Mouse (Mus musculus) heart, postnatal 0 days (tissue): Measurements from ENCODE around the gene Olfr963. TPM values are rescaled to one million over a fixed set of nuclear protein-coding genes. Genes with fewer than 3 reads are reported as not detected.
"Not testable (repeated sequence)": the region's sequence is repeated elsewhere in the genome, so short reads cannot be mapped to it uniquely, and the experiment has no call there.

Experiments
- ATAC-seq: fragments of 200-750 bp; cut with Nextera tagmentation; 2 replicates; pipeline ENCODE4 v1.8.0; 2017; ENCODE audit warnings: low read depth, moderate number of reproducible peaks, moderate library complexity; ENCODE audit not compliant: insufficient read depth
- DNase-seq: peaks from one replicate; pipeline ENCODE4 v3.0.0-alpha.2; 2016; ENCODE audit warnings: low spot score
- H3K27ac ChIP-seq: fragments of 300-500 bp; sonication (generic); 2 replicates; pipeline ENCODE4 v1.5.1; 2014; ENCODE audit warnings: low read depth, mild to moderate bottlenecking
- H3K27me3 ChIP-seq: fragments of 300-500 bp; sonication (generic); 2 replicates; pipeline ENCODE4 v1.6.1; 2014; ENCODE audit warnings: low read length, mixed read lengths; ENCODE audit not compliant: control insufficient read depth, insufficient read depth
- H3K36me3 ChIP-seq: fragments of 300-500 bp; sonication (generic); replicated peaks from 2 replicates; pipeline ENCODE4 v1.6.1; 2014; ENCODE audit warnings: low read length, mixed read lengths; ENCODE audit not compliant: control insufficient read depth, insufficient read depth
- H3K4me1 ChIP-seq: fragments of 300-500 bp; sonication (generic); 2 replicates; pipeline ENCODE4 v1.6.1; 2014; ENCODE audit warnings: antibody characterized with exemption; ENCODE audit not compliant: control insufficient read depth, insufficient read depth
- H3K4me2 ChIP-seq: fragments of 300-500 bp; sonication (generic); 2 replicates; pipeline ENCODE4 v1.6.1; 2014; ENCODE audit warnings: low read depth, mild to moderate bottlenecking, low read length, moderate library complexity
- H3K4me3 ChIP-seq: fragments of 300-500 bp; sonication (generic); 2 replicates; pipeline ENCODE4 v1.5.1; 2014; ENCODE audit warnings: low read depth, low read length
- H3K9ac ChIP-seq: fragments of 300-500 bp; sonication (generic); replicated peaks from 2 replicates; pipeline ENCODE4 v1.6.1; 2014; ENCODE audit warnings: low read depth, low read length, mixed read lengths
- H3K9me3 ChIP-seq: fragments of 300-500 bp; sonication (generic); replicated peaks from 2 replicates; pipeline ENCODE4 v1.6.1; 2016; ENCODE audit warnings: low read length; ENCODE audit not compliant: control insufficient read depth
- CTCF ChIP-seq: IDR thresholded peaks from 2 replicates; pipeline ENCODE4 v1.5.1; 2016; ENCODE audit warnings: antibody characterized with exemption, control low read depth, low read depth
- EP300 ChIP-seq: IDR thresholded peaks from 2 replicates; pipeline ENCODE4 v1.6.1; 2016; ENCODE audit warnings: antibody characterized with exemption, low read depth
- WGBS: fragments of 180-500 bp; shearing (Covaris S2); extraction: QIAGEN DNeasy Blood & Tissue Kit; methylation state at CpG from one replicate; pipeline ENCODE4 v1.1.7; 2014; 5-methylcytosine and 5-hydroxymethylcytosine counted together
- polyA plus RNA-seq: library from polyadenylated mRNA; unstranded; fragments of >200 nt; fragmentation: Nextera tagmentation; extraction: Ambion mirVana; gene quantifications from 2 replicates; pipeline ENCODE4 v1.2.1, GENCODE M21; 2015
- total RNA-seq: library from RNA; depleted of rRNA; stranded (reverse); fragments of >200 nt; gene quantifications from 2 replicates; pipeline ENCODE4 v1.2.3, GENCODE M21; 2014; ENCODE audit warnings: low replicate concordance; rRNA removed

The Olfr963 gene
- total and polyA plus RNA-seq, 2 experiments from 2014 or later: not detected

DNA sequence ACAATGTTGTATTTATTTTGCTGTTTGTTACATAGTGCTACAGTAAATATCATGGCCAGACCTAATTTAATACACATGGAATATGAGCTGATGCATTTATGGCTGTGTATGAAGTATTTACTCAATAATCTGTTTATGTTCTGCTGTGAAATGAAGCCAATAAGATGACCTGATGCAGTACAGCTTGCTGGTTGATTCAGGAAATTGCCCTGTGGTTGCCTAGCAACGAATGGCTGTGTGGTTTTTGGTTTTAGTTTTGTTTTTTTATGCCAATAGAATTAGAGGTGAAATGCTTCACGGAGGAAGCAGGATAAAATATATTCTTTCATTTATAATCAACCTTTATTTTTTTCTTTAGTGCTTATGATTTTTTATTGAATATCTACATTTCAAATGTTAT, 12.3 kb downstream of the Olfr963 start:
- no peaks in the 10 kb centered on the region for H3K4me1 ChIP-seq

DNA sequence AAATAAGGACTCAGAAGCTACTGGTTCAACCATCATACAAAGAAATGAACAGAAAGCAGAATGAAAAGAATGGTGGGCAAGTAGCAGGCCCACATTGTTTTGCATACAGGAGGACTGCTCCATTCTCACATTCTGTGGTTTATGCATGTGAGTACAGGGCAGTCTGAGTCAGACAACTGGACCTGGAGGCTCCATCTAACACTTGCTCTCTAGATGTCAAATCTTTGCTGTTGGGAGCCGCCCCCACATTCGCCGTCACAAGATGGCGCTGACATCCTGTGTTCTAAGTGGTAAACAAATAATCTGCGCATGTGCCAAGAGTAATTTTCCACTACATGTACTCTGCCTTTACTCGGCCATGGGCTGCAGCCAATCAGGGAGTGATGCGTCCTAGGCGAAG, 34.1 kb downstream of the Olfr963 start:
- not testable (repeated sequence) for ATAC-seq, H3K27ac ChIP-seq, H3K36me3 ChIP-seq, H3K4me3 ChIP-seq, DNase-seq, H3K4me2 ChIP-seq, H3K4me1 ChIP-seq, H3K27me3 ChIP-seq, H3K9me3 ChIP-seq, H3K9ac ChIP-seq
- 81% methylated on average over 6 of the region's 8 CpGs for WGBS

More for the DNA sequence above, 12.3 kb downstream of the Olfr963 start:
- 48% methylated on average over 2 of the region's 2 CpGs for WGBS
- ATAC-seq: no peak
- DNase-seq: no peak
- Histone ChIP-seq H3K9me3 (no peaks in the 10 kb centered on the region), H3K27ac (no peak overlapping the region), H3K36me3 (no peaks in the 10 kb centered on the region), H3K4me2 (no peak overlapping the region), H3K9ac (no peak overlapping the region), H3K4me3 (no peak overlapping the region), H3K27me3 (no peaks in the 10 kb centered on the region)
- TF ChIP-seq EP300 (no peak), CTCF (no peak)

DNA sequence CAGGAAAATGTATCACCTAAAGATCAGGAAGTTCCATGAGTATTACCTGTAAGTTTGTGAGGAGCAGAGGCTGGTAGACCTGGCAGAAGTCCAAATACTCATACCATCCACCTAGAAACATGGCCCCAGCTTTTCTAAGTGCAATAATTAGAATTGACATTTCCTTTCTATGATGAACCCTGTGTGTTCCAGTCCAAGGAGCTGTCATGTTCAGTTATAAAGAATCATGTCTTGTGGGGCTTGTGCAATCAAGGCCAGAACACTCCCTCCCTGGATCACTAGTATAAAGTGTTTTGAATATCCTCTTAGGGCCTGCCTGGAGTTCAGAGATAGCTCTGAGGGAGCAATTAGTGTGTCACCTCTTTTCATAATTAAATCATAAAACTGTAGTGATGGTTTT, 40.0 kb downstream of the Olfr963 start, which contains the start of gene Olfr149:
Gene Olfr149, minus strand, starts transcription at position 101 of the 400 bp plus-strand sequence.
- Histone ChIP-seq H3K4me3 (no peak within 1 kb of the TSS), H3K9me3 (no peaks in the 10 kb centered on the region), H3K9ac (no peak within 1 kb of the TSS), H3K27me3 (no peaks in the 10 kb centered on the region), H3K36me3 (no peaks in the 10 kb centered on the region), H3K4me1 (no peaks in the 10 kb centered on the region), H3K4me2 (no peak within 1 kb of the TSS), H3K27ac (no peak within 1 kb of the TSS)
- TF ChIP-seq CTCF: no peak
- TF ChIP-seq EP300: no peak
- ATAC-seq (no peak), DNase-seq (no peak)

DNA sequence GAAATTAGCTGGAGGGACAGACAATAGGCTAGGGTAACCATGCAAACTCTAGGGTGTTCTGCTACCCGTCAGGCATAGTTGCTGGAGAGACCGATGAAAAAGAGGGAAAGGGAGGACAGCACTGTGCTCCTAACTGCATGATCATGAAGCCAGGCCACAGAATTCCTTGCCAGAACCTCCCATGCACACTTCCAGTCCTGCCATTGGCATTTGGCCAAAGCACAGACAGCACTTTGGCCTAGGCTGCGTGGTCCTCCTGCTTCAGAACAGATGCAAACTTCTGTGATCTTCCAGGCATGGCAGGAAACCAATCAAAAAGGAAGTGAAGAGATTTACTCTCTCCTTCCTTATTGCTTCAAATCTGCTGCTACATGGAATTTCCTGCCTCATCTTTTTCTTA, 42.0 kb downstream of the Olfr963 start:
- no peak for TF ChIP-seq CTCF
- no peak for TF ChIP-seq EP300
- Histone ChIP-seq H3K4me3 (no peak overlapping the region), H3K4me1 (no peaks in the 10 kb centered on the region), H3K36me3 (no peaks in the 10 kb centered on the region), H3K4me2 (no peak overlapping the region), H3K27me3 (no peaks in the 10 kb centered on the region), H3K27ac (no peak overlapping the region), H3K9me3 (no peaks in the 10 kb centered on the region), H3K9ac (no peak overlapping the region)
- DNase-seq (no peak), ATAC-seq (no peak)
- WGBS: 37% methylated on average over 3 of the region's 3 CpGs

DNA sequence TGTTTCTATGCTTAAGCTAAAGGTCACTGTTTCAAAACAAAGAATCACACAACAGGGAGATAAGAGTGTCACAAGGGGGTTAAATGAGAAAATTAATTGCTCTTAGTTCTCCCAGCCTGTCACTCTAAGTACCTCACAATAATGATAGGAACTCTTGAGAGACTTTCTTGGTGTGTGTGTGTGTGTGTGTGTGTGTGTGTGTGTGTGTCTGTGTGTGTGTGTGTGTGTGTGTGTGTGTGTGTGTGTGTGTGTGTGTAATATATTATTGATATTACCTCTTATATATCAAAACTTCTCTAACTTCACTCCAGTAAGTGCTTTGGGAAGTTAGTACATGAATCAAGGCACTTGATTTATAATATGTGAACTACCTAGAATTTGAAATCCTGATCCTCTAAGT, 44.0 kb downstream of the Olfr963 start, which contains the start of gene Olfr965:
Gene Olfr965, plus strand, starts transcription at position 301 of the 400 bp plus-strand sequence.
- Histone ChIP-seq H3K4me3 (no peak within 1 kb of the TSS), H3K36me3 (no peaks in the 10 kb centered on the region), H3K9me3 (no peaks in the 10 kb centered on the region), H3K27me3 (no peaks in the 10 kb centered on the region), H3K4me1 (no peaks in the 10 kb centered on the region), H3K9ac (no peak within 1 kb of the TSS), H3K27ac (no peak within 1 kb of the TSS), H3K4me2 (no peak within 1 kb of the TSS)
- TF ChIP-seq CTCF (no peak), EP300 (no peak)
- no peak for ATAC-seq
- DNase-seq: no peak

Other genes with a start within 250 kb of the Olfr963 start
- gene Olfr952, start 240.1 kb upstream of the Olfr963 start, total RNA-seq: not detected in 2 replicates
- gene Olfr952, start 240.1 kb upstream of the Olfr963 start, polyA plus RNA-seq: not detected in 2 replicates
- not detected in 2 replicates for gene Olfr954, start 210.5 kb upstream of the Olfr963 start, total RNA-seq
- not detected in 2 replicates for gene Olfr954, start 210.5 kb upstream of the Olfr963 start, polyA plus RNA-seq
- not detected in 2 replicates for gene Olfr955, start 195.3 kb upstream of the Olfr963 start, total RNA-seq
- not detected in 2 replicates for gene Olfr955, start 195.3 kb upstream of the Olfr963 start, polyA plus RNA-seq
- gene Olfr44, start 173.2 kb upstream of the Olfr963 start, total RNA-seq: not detected in 2 replicates
- not detected in 2 replicates for gene Olfr44, start 173.2 kb upstream of the Olfr963 start, polyA plus RNA-seq
- gene Olfr957, start 151.4 kb upstream of the Olfr963 start, total RNA-seq: not detected in 2 replicates
- not detected in 2 replicates for gene Olfr957, start 151.4 kb upstream of the Olfr963 start, polyA plus RNA-seq
- gene Olfr958, start 113.2 kb upstream of the Olfr963 start, total RNA-seq: not detected in 2 replicates
- gene Olfr958, start 113.2 kb upstream of the Olfr963 start, polyA plus RNA-seq: not detected in 2 replicates
- gene Olfr959, start 91.6 kb upstream of the Olfr963 start, total RNA-seq: not detected in 2 replicates
- not detected in 2 replicates for gene Olfr959, start 91.6 kb upstream of the Olfr963 start, polyA plus RNA-seq
- gene AW551984, start 62.8 kb upstream of the Olfr963 start, total RNA-seq: 5.6 and 6.9 TPM in 2 replicates
- 2.1 and 2.2 TPM in 2 replicates for gene AW551984, start 62.8 kb upstream of the Olfr963 start, polyA plus RNA-seq
- not detected in 2 replicates for gene Olfr148, start 56.5 kb upstream of the Olfr963 start, total RNA-seq
- gene Olfr148, start 56.5 kb upstream of the Olfr963 start, polyA plus RNA-seq: not detected in 2 replicates
- gene Olfr960, start 45.8 kb upstream of the Olfr963 start, total RNA-seq: not detected in 2 replicates
- not detected in 2 replicates for gene Olfr960, start 45.8 kb upstream of the Olfr963 start, polyA plus RNA-seq
- not detected in 2 replicates for gene Olfr961, start 22.1 kb upstream of the Olfr963 start, total RNA-seq
- gene Olfr961, start 22.1 kb upstream of the Olfr963 start, polyA plus RNA-seq: not detected in 2 replicates
- not detected in 2 replicates for gene Olfr149, start 39.9 kb downstream of the Olfr963 start, total RNA-seq
- not detected in 2 replicates for gene Olfr149, start 39.9 kb downstream of the Olfr963 start, polyA plus RNA-seq
- not detected in 2 replicates for gene Olfr965, start 44.1 kb downstream of the Olfr963 start, total RNA-seq
- gene Olfr965, start 44.1 kb downstream of the Olfr963 start, polyA plus RNA-seq: not detected in 2 replicates
- not detected in 2 replicates for gene Olfr150, start 63.8 kb downstream of the Olfr963 start, total RNA-seq
- gene Olfr150, start 63.8 kb downstream of the Olfr963 start, polyA plus RNA-seq: not detected in 2 replicates
- not detected in 2 replicates for gene Olfr967, start 79.0 kb downstream of the Olfr963 start, total RNA-seq
- not detected in 2 replicates for gene Olfr967, start 79.0 kb downstream of the Olfr963 start, polyA plus RNA-seq
- not detected in 2 replicates for gene Olfr968, start 116.0 kb downstream of the Olfr963 start, total RNA-seq
- gene Olfr968, start 116.0 kb downstream of the Olfr963 start, polyA plus RNA-seq: not detected in 2 replicates
- not detected in 2 replicates for gene Olfr969, start 123.7 kb downstream of the Olfr963 start, total RNA-seq
- gene Olfr969, start 123.7 kb downstream of the Olfr963 start, polyA plus RNA-seq: not detected in 2 replicates
- not detected in 2 replicates for gene Olfr970, start 141.7 kb downstream of the Olfr963 start, total RNA-seq
- not detected in 2 replicates for gene Olfr970, start 141.7 kb downstream of the Olfr963 start, polyA plus RNA-seq
- not detected in 2 replicates for gene Olfr971, start 169.7 kb downstream of the Olfr963 start, total RNA-seq
- not detected in 2 replicates for gene Olfr971, start 169.7 kb downstream of the Olfr963 start, polyA plus RNA-seq
- gene Olfr972, start 199.2 kb downstream of the Olfr963 start, total RNA-seq: not detected in 2 replicates
- gene Olfr972, start 199.2 kb downstream of the Olfr963 start, polyA plus RNA-seq: not detected in 2 replicates
- not detected in 2 replicates for gene Olfr229, start 240.1 kb downstream of the Olfr963 start, total RNA-seq
- gene Olfr229, start 240.1 kb downstream of the Olfr963 start, polyA plus RNA-seq: not detected in 2 replicates